Mouse (Mus musculus) heart, embryonic 16.5 days (tissue): ENCODE measurements around the gene Dnajb5. TPM values are rescaled to one million over a fixed set of nuclear protein-coding genes. Genes with fewer than 3 reads are reported as not detected.

Source experiments
- ATAC-seq: fragments of 200-750 bp; cut with Nextera tagmentation; replicated peaks from 2 replicates; pipeline ENCODE4 v1.8.0; 2017; ENCODE audit warnings: moderate number of reproducible peaks; ENCODE audit not compliant: insufficient read depth, low FRiP score; ENCODE audit errors: extremely low read depth
- H3K27ac ChIP-seq: fragments of 300-500 bp; sonication (generic); 2 replicates; pipeline ENCODE4 v1.5.1; 2014; ENCODE audit warnings: mild to moderate bottlenecking, low read length, control low read depth, moderate library complexity
- H3K27me3 ChIP-seq: fragments of 300-500 bp; sonication (generic); 2 replicates; pipeline ENCODE4 v1.6.1; 2014; ENCODE audit warnings: low read length, mixed read lengths; ENCODE audit not compliant: control insufficient read depth, insufficient read depth
- H3K36me3 ChIP-seq: fragments of 300-500 bp; sonication (generic); 2 replicates; pipeline ENCODE4 v1.6.1; 2014; ENCODE audit not compliant: control insufficient read depth, insufficient read depth
- H3K4me1 ChIP-seq: fragments of 300-500 bp; sonication (generic); 2 replicates; pipeline ENCODE4 v1.6.1; 2014; ENCODE audit warnings: low read length, mixed read lengths; ENCODE audit not compliant: control insufficient read depth, insufficient read depth
- H3K4me2 ChIP-seq: fragments of 300-500 bp; sonication (generic); 2 replicates; pipeline ENCODE4 v1.6.1; 2014; ENCODE audit warnings: low read depth, mild to moderate bottlenecking, control low read depth, low read length
- H3K4me3 ChIP-seq: fragments of 300-500 bp; sonication (generic); 2 replicates; pipeline ENCODE4 v1.5.1; 2014; ENCODE audit warnings: mild to moderate bottlenecking, control low read depth, low read length
- H3K9ac ChIP-seq: fragments of 300-500 bp; sonication (generic); 2 replicates; pipeline ENCODE4 v1.6.1; 2014; ENCODE audit warnings: low read length, control low read depth
- H3K9me3 ChIP-seq: fragments of 300-500 bp; sonication (generic); replicated peaks from 2 replicates; pipeline ENCODE4 v1.6.1; 2016; ENCODE audit warnings: low read length; ENCODE audit not compliant: control insufficient read depth
- WGBS: fragments of 180-500 bp; shearing (Covaris S2); extraction: QIAGEN DNeasy Blood & Tissue Kit; methylation state at CpG from one replicate; pipeline ENCODE4 v1.1.7; 2014; 5-methylcytosine and 5-hydroxymethylcytosine counted together
- polyA plus RNA-seq: library from polyadenylated mRNA; unstranded; fragments of >200 nt; fragmentation: Nextera tagmentation; extraction: Ambion mirVana; gene quantifications from 2 replicates; pipeline ENCODE4 v1.2.1, GENCODE M21; 2015

The Dnajb5 gene
- polyA plus RNA-seq, 1 experiment from 2014 or later, result 17.2 TPM

DNA sequence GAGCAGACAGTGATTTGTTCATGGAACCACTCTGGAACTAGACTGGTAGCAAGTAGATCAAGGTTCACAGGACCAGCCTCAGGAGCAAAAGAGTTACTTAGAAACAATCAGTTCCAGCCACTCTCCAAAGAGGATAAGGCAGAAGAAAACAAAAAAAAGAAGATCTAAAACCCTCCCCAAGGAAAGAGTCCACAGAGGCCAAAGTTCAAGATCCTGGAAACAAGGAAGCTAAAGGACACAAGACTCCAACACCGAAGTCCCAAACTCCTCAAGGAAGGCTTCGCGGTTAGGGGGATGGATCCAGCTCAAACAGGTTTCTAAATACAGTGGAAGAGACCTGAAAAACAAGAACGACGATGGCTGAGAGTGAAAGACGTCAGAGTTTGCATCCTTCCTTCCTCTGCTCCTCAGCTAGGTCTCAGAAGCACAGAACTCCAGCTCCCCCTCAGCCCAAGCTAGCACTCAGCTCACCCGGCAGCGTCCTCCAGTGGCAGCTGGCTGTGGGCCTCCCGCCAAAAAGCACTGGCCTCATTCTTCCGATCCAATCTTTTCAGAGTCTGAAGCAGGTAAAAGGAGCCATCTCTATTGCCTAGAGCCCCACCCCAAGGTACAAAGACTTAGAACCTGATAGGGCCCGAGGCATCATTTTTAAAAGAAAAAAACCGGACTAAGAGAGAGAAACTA lies 53.3 kb downstream of the Dnajb5 start:
- no peak overlapping the region for H3K9ac ChIP-seq
- WGBS, result 71% methylated on average over 12 of the region's 12 CpGs
- ATAC-seq, result no peak

DNA sequence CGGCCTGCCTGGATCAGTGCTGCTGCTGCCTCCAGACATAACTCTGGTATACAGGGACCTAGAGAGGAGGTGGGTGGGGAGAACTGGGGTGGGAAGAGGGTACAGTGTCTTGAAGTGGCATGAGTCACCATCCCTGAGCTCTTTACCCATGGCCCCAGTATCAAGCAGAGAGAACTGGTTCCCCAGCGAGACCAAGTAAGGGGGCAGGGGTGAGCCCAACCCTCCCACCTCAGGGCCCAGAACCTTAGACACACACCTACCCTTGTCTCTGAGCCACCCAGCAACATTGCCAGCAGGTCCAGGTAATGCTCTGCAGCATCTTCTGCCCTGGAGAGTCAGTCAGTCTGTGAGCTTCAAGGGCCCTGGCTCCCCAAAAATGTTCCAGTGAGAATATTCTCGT lies 55.3 kb downstream of the Dnajb5 start:
- no peaks in the 10 kb centered on the region for H3K27me3 ChIP-seq
- H3K4me2 ChIP-seq, result no peak overlapping the region
- no peak overlapping the region for H3K4me3 ChIP-seq
- 92% methylated on average over 3 of the region's 3 CpGs for WGBS
- H3K9ac ChIP-seq, result no peak overlapping the region
- no peak for ATAC-seq
- peaks cover 10% of the 10 kb centered on the region for H3K4me1 ChIP-seq
- H3K36me3 ChIP-seq, result 0 out of 2 replicates have a peak, but pooled peaks cover 7% of the 10 kb centered on the region
- H3K27ac ChIP-seq, result no peak overlapping the region
- no peaks in the 10 kb centered on the region for H3K9me3 ChIP-seq

More for the DNA sequence above, 53.3 kb downstream of the Dnajb5 start:
- Histone ChIP-seq H3K36me3 (0 out of 2 replicates have a peak, but pooled peaks cover 7% of the 10 kb centered on the region), H3K4me2 (no peak overlapping the region), H3K4me3 (no peak overlapping the region), H3K4me1 (peaks cover 14% of the 10 kb centered on the region), H3K27ac (no peak overlapping the region), H3K27me3 (no peaks in the 10 kb centered on the region), H3K9me3 (no peaks in the 10 kb centered on the region)

DNA sequence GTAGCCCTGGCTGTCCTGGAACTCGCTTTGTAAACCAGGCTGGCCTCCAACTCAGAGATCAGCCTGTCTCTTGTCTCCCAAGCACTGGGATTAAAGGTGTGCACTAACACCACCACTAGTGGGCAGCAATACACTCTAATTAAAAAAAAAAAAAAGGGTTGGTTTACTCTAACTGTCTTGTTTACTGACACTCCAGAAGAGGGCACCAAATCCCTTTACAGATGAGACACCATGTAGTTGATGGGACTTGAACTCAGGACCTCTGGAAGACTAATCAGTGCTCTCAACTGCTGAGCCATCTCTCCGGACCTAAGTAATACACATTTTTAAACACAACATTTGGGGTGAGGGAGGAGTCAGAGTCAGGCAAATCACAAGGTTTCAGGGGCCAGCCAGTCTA lies 56.2 kb downstream of the Dnajb5 start:
- 66% methylated on average over 2 of the region's 2 CpGs for WGBS

More for the DNA sequence above, 56.2 kb downstream of the Dnajb5 start:
- Histone ChIP-seq H3K4me2 (no peak overlapping the region), H3K36me3 (0 out of 2 replicates have a peak, but pooled peaks cover 7% of the 10 kb centered on the region), H3K27me3 (no peaks in the 10 kb centered on the region), H3K4me3 (no peak overlapping the region), H3K9me3 (no peaks in the 10 kb centered on the region), H3K4me1 (peaks cover 10% of the 10 kb centered on the region), H3K9ac (no peak overlapping the region), H3K27ac (no peak overlapping the region)
- ATAC-seq, result no peak

Other genes starting within 250 kb of the Dnajb5 start
- gene 4930578G10Rik, start 214.3 kb upstream of the Dnajb5 start, polyA plus RNA-seq, result not detected in 2 replicates
- 0.59 and 1.1 TPM in 2 replicates for gene Ccl19, start 193.2 kb upstream of the Dnajb5 start, polyA plus RNA-seq
- 51.2 and 59.1 TPM in 2 replicates for gene Ccl21a, start 175.8 kb upstream of the Dnajb5 start, polyA plus RNA-seq
- 0.06 TPM in 1 of 2 replicates, not detected in the other for gene Fam205a1, start 95.9 kb upstream of the Dnajb5 start, polyA plus RNA-seq
- gene Gm12394, start 93.0 kb upstream of the Dnajb5 start, polyA plus RNA-seq, result 0.04 TPM in 1 of 2 replicates, not detected in the other
- gene Fam205c, start 75.6 kb upstream of the Dnajb5 start, polyA plus RNA-seq, result 0.13 and 0.34 TPM in 2 replicates
- gene Phf24, start 33.2 kb upstream of the Dnajb5 start, polyA plus RNA-seq, result 4.8 and 5.8 TPM in 2 replicates
- gene 1700022I11Rik, start 19.8 kb downstream of the Dnajb5 start, polyA plus RNA-seq, result 0.47 and 1.4 TPM in 2 replicates
- 457 and 488 TPM in 2 replicates for gene Vcp, start 50.7 kb downstream of the Dnajb5 start, polyA plus RNA-seq
- 12.9 and 13.0 TPM in 2 replicates for gene Fancg, start 60.7 kb downstream of the Dnajb5 start, polyA plus RNA-seq
- 15.8 and 17.8 TPM in 2 replicates for gene Pigo, start 76.0 kb downstream of the Dnajb5 start, polyA plus RNA-seq
- 222 and 234 TPM in 2 replicates for gene Stoml2, start 81.9 kb downstream of the Dnajb5 start, polyA plus RNA-seq
- gene Fam214b, start 96.4 kb downstream of the Dnajb5 start, polyA plus RNA-seq, result 14.3 and 15.4 TPM in 2 replicates
- 9.1 and 11.3 TPM in 2 replicates for gene Unc13b, start 109.1 kb downstream of the Dnajb5 start, polyA plus RNA-seq